Mouse (Mus musculus) granulocyte monocyte progenitor cell, adult 5-6 weeks (primary cell): Measurements from ENCODE around the gene Bptf. TPM values are rescaled to one million over a fixed set of nuclear protein-coding genes. Genes with fewer than 3 reads are reported as not detected.
"Not testable (repeated sequence)": the region's sequence is repeated elsewhere in the genome, so short reads cannot be mapped to it uniquely, and the experiment has no call there.

Experiments used
- ATAC-seq: replicated peaks from 2 replicates; pipeline ENCODE4 v1.8.0; 2016; ENCODE audit warnings: mild to moderate bottlenecking, moderate TSS enrichment, inconsistent platforms; ENCODE audit not compliant: poor library complexity, severe bottlenecking
- total RNA-seq, 2 experiments: library from RNA; stranded (forward) in 1 of 2; stranded (reverse) in 1 of 2; fragments of 200-712, 200-1000 nt in 1 of 2; fragments of >200 nt in 1 of 2; fragmentation: Nextera tagmentation in 1 of 2; gene quantifications; 2 replicates each; pipeline ENCODE4 v1.2.3; 2014 to 2017

Bptf gene
- total RNA-seq, 2 experiments from 2014 or later = 40.9 to 60.9 TPM

- ATAC-seq = no peak
Observed at GRCm38 (mm10) chr11:107022050-107022683, 109.8 kb downstream of the Bptf start.

- ATAC-seq = not testable (repeated sequence)
Observed at GRCm38 (mm10) chr11:107019722-107020121, 112.2 kb downstream of the Bptf start.

GRCm38 (mm10) chr11:107019318-107019717 is 112.6 kb downstream of the Bptf start:
- ATAC-seq = no peak

DNA sequence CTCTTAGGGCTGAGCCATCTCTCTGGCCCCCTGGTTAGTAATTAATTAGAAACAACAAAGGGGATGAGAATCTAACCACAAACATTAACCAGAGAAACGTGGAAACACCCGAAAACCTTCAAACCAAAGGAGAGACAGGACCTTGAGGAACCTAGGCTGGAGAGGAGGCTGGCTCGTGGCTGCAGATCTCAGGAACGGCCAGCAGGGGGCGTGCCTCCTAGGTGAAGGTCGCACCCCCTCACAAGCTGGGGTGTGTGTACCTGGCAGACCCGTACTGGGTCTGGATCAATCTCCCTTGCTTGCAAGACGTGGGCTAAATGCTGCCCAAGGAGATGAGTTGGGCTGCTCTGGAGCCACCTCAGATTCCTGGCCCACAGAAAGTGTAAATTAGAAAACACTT is 113.3 kb downstream of the Bptf start:
- ATAC-seq = 0 out of 2 replicates have a peak, but pooled peaks have one; percentile 42

DNA sequence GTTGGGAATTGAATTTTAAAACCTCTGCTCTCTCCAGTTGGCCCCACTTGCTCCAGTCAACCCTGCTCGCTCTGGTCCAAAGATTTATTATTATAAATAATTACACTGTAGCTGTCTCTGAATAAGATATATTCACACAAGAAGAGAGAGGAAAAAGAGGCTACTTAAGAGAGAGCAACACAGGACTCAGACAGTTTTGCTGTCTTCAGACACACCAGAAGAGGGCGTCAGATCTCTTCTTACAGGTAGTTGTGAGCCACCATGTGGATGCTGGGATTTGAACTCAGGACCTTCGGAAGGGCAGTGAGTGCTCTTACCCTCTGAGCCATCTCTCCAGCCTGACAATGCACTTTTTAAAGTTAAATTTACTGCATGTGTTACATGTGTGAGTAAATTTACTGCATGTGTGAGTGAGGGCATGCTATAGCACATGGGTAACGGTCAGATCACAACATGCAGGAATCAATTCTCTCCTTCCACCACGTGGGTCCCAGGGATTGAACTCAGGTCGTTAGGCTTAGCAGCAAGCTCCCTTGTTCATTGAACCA is 114.5 kb downstream of the Bptf start:
- no peak for ATAC-seq

DNA sequence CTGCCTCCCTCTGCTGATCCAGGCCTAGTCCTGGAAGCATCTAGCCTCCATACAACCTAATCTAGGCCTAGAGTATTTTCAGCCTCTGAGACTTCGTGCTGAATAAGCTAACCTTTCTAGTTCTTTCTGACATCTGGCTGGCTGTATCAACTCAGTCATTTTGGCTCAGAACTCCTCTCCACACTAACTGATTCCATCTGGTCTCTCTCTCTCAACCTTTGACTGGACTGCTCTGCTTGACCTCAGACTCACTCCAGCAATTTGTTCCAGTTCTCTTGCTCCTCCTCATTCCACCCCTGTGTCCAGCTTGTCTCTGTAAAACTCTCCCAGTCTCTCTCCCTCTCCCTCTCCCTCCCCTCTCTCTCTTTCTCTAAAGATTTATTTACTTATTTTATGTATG is 115.0 kb downstream of the Bptf start:
- ATAC-seq = no peak

DNA sequence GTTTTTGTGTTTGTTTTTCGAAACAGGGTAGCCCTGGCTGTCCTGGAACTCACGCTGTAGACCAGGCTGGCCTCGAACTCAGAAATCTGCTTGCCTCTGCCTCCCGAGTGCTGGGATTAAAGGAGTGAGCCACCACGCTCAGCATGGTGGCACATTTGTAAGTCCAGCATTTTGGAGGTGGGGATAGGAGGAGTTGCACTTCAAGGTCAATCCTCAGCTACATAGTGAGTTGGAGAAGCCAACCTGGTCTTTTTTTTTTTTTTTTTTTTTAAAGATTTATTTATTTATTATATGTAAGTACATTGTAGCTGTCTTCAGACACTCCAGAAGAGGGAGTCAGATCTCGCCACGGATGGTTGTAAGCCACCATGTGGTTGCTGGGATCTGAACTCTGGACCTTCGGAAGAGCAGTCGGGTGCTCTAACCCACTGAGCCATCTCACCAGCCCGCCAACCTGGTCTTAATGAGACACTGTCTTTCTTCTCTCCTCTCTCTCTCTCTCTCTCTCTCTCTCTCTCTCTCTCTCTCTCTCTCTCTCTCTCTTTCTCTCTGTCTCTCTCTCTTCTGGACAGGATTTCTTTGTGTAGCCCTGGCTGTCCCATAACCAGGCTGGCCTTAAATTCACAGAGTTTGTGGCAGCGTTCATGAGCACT is 116.3 kb downstream of the Bptf start:
- ATAC-seq = not testable (repeated sequence)

DNA sequence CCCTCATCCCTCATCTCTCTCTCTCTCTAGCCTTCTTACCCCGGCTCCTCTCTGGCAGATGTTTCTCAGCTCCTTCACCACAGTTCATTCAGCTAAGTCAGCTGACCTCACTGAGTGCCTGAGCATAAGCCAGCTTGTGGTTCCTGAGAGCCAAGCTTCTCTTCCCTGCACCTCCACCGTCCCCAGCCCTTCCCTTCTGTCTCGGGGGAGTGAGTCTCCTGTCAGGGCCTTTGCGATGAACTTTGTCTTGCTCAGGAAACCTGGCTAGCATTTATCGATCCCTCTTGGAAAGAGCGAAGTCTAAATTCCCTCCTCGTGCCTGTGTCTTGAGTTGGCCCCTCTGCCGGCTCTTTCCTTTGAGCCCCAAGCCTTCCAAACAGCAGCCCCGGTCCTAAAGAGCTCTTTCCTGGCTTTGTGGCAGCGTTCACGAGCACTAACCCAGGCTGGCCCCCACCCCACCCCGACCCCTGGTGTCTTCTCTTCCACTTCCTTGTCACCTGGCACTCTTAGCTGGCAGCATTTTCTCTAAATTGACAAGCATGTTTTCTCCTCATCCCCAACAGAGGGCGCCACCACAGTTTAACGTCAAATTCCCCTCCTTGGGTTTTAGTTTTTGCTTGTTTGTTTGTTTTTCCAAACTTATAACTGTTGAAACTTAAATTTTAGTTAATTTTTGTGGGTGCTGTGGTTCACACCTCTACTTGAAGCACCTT is 117.2 kb downstream of the Bptf start:
- no peak for ATAC-seq

- ATAC-seq = no peak
Observed at GRCm38 (mm10) chr11:107014020-107014585, 117.8 kb downstream of the Bptf start.

DNA sequence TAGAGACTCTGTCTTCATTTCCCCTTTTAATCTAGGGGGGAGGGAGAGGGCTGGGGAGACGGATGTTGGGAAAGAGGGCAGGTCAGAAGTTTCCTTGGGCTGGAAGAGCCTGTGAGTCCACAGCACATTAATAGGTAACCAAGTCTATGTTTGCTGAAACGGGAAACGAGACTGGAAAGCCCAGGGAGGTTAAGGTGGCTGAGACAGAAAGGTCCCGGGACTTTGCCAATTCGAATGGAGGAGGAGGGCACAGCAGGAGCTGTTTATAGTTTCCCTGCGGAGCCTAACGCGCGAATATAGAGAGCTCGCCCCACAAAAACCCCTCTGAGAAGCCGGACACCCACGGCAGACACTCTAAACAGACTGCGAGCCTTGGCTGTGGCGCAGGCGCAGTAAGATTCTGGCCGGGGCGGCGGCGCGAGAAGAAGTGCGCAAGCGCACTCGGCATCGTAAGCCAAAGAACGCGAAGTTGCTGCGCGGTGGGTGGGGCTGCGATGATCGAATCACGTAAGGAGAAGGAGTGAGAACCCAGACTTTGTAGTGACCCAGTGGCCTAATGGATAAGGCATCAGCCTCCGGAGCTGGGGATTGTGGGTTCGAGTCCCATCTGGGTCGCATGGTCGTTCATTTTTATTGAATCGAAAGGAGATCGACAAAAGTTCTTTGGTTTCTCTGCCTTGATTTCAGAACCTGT is 119.5 kb downstream of the Bptf start:
- ATAC-seq = peak; percentile 88

DNA sequence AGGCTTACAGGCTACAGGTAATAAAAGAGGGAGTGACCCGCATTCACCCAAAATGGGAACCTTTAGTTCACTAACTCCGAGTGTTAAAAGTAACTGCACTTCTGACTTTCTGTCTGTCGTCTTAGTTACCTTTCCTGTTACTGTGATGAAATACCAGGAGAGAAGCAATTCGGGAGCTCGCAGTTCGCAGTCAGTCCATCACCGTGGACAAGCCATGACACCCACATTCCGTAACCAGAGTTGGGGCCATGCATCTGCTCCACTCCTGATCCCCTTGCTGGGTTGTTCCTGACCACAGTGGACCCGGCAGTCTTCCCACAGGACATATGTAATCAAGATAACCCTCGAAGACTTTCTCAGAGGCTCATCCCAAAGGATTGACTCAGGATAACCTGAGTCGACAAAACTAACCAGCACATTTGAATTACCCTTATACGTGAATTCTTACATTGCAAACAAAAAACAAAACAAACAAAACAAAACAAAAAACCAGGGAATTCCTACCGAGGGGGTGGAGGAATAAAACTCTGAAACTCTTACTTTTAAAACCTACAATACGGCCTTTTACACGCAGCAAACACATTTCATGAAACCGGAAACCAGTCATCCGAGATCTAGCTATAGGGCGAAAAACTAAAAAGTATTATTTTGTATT is 120.1 kb downstream of the Bptf start:
- ATAC-seq = peak; percentile 56

DNA sequence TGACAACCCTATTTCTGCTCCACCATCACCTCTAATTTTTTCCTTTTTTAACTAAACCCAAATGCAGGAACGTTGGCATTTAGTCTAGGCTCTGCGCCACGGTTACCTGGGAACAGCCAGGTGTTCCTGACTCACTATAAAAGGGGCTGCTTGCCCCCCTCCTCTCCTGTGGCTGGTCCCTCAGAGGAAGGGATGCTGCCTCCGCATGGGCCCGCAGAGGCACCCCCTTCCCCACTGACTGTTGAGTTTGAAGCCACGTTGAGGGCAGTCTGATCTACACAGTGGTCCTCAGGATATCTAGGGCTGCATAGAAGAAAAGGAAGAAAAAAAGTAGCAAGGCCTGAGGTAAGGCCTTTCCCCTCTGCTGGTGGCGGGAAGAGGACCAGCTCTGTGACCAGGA is 120.8 kb downstream of the Bptf start:
- 0 out of 2 replicates have a peak, but pooled peaks have one; percentile 0 for ATAC-seq

DNA sequence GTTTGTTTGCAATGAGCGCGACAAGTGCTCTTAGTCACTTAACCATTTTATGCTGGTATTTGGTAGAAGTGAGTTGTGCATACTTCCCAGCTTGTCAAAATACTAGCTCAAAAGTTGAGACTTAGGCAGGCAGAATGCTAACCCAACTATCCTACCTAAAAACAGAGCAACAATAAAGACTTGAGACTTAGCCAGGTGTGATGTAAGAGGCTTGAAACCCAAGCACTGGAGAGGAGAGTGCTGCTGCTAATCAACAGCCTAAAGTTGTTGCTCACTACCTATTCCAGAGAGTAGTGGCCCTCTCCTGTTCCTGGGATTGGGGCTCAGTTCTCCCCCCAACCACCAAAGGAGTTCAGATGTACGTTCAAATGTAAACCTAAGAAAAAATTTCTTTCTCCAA is 121.5 kb downstream of the Bptf start:
- no peak for ATAC-seq

DNA sequence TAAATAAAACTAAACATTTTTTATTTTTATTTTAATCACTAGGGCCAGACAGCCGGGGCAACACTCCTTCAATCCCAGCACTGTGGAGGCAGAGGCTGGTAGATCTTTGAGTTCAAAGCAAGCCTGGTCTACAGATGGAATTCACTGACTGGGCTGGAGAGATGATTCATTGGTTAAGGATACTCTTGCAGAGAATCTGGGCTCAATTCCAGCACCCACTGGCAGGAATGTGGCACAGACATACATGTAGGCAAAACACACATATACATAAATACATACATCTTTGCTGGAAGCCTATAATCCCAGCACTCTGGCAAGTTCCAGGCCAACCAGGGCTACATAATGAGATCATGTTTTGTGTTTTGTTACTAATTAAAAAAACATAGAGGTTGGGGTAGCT is 126.4 kb downstream of the Bptf start:
- ATAC-seq = no peak

GRCm38 (mm10) chr11:107001760-107002675 is 129.9 kb downstream of the Bptf start:
- ATAC-seq = no peak

DNA sequence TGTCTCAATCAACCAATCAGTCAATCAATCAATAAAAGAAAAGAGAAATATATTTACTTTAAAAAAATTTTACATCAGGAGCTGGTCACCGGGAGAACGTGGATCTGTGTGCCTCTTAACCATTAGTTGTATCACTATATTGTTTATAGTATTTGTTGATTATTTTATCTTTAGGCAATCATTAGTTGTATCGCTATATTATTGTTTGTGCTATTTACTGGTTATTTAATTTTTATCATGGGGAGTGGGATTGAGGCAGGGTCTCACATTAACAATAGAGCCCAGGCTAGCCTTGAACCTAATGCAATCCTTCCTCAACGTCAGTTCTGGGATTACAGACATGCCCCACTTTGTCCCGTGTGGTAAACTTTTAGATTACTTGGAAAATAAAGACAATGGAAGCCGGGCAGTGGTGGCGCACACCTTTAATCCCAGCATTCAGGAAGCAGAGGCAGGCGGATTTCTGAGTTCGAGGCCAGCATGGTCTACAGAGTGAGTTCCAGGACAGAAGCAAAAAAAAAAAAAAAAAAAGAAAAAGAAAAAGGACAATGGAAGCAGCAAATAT is 131.9 kb downstream of the Bptf start:
- ATAC-seq = no peak

GRCm38 (mm10) chr11:106999151-106999948 is 132.6 kb downstream of the Bptf start, which contains the start of gene Kpna2:
Gene Kpna2, minus strand, starts transcription at chr11:106999541.
- ATAC-seq = peak; percentile 93
